Mouse (Mus musculus) hindbrain, embryonic 11.5 days (tissue): ENCODE measurements around the gene Gm20903. TPM values are rescaled to one million over a fixed set of nuclear protein-coding genes. Genes with fewer than 3 reads are reported as not detected.
"Not testable (repeated sequence)": the region's sequence is repeated elsewhere in the genome, so short reads cannot be mapped to it uniquely, and the experiment has no call there.

ENCODE experiments used
- ATAC-seq: fragments of 200-750 bp; cut with Nextera tagmentation; 2 replicates; pipeline ENCODE4 v1.8.0; 2017; ENCODE audit warnings: mild to moderate bottlenecking, moderate TSS enrichment, moderate library complexity; ENCODE audit not compliant: low FRiP score
- DNase-seq: peaks from one replicate; pipeline ENCODE4 v3.0.0-alpha.2; 2015; ENCODE audit warnings: low spot score
- H3K27ac ChIP-seq: fragments of 300-500 bp; sonication (generic); 2 replicates; pipeline ENCODE4 v1.5.1; 2014; ENCODE audit warnings: mild to moderate bottlenecking, low read depth, low read length
- H3K27me3 ChIP-seq: fragments of 300-500 bp; sonication (generic); 2 replicates; pipeline ENCODE4 v1.6.1; 2014; ENCODE audit warnings: mild to moderate bottlenecking, low read length, moderate library complexity, mixed read lengths; ENCODE audit not compliant: control insufficient read depth, insufficient read depth
- H3K36me3 ChIP-seq: fragments of 300-500 bp; sonication (generic); 2 replicates; pipeline ENCODE4 v1.6.1; 2014; ENCODE audit warnings: mild to moderate bottlenecking, low read length, moderate library complexity, mixed read lengths; ENCODE audit not compliant: control insufficient read depth, insufficient read depth
- H3K4me1 ChIP-seq: fragments of 300-500 bp; sonication (generic); replicated peaks from 2 replicates; pipeline ENCODE4 v1.6.1; 2014; ENCODE audit warnings: low read length, mixed read lengths; ENCODE audit not compliant: control insufficient read depth, insufficient read depth
- H3K4me2 ChIP-seq: fragments of 300-500 bp; sonication (generic); replicated peaks from 2 replicates; pipeline ENCODE4 v1.6.1; 2014; ENCODE audit warnings: mild to moderate bottlenecking, low read depth, low read length
- H3K4me3 ChIP-seq: fragments of 300-500 bp; sonication (generic); 2 replicates; pipeline ENCODE4 v1.5.1; 2014; ENCODE audit warnings: low read depth, low read length
- H3K9ac ChIP-seq: fragments of 300-500 bp; sonication (generic); 2 replicates; pipeline ENCODE4 v1.6.1; 2014; ENCODE audit warnings: low read depth, low read length
- H3K9me3 ChIP-seq: fragments of 300-500 bp; sonication (generic); 2 replicates; pipeline ENCODE4 v1.6.1; 2016; ENCODE audit warnings: low read length; ENCODE audit not compliant: control insufficient read depth
- WGBS: fragments of 180-500 bp; shearing (Covaris S2); extraction: QIAGEN DNeasy Blood & Tissue Kit; methylation state at CpG from one replicate; pipeline ENCODE4 v1.1.7; 2014; 5-methylcytosine and 5-hydroxymethylcytosine counted together
- polyA plus RNA-seq: library from polyadenylated mRNA; unstranded; fragments of >200 nt; fragmentation: Nextera tagmentation; extraction: Ambion mirVana; gene quantifications from 2 replicates; pipeline ENCODE4 v1.2.1, GENCODE M21; 2014

The Gm20903 gene
- not detected in 2 replicates for polyA plus RNA-seq

GRCm38 (mm10) chrY:73669015-73669414 lies at the start of gene Gm20903:
TSS of gene Gm20903 (plus strand) at chrY:73669315.
- not testable (repeated sequence) for H3K27me3 ChIP-seq, H3K36me3 ChIP-seq, H3K4me1 ChIP-seq, ATAC-seq, H3K27ac ChIP-seq, H3K9me3 ChIP-seq, H3K9ac ChIP-seq, H3K4me3 ChIP-seq, H3K4me2 ChIP-seq, DNase-seq
- WGBS = no CpG with 5 or more reads among the region's 6 CpGs
